Mouse (Mus musculus) embryo, embryonic 10.5 days (tissue): ENCODE measurements at regions not wholly inside any gene's neighbourhood (a gene's known extent, or its start where the extent isn't known, plus 50 kb on each side); places are given as distances from the start of the nearest gene placed in this dataset.
A peak's percentile ranks its signal among the peaks of the same experiment; 100 is the strongest.
"Not testable (repeated sequence)": the region's sequence is repeated elsewhere in the genome, so short reads cannot be mapped to it uniquely, and the experiment has no call there.

Experiments used
- DNase-seq: peaks from one replicate; pipeline ENCODE4 v3.0.0-alpha.2; 2015; ENCODE audit warnings: low spot score

DNA sequence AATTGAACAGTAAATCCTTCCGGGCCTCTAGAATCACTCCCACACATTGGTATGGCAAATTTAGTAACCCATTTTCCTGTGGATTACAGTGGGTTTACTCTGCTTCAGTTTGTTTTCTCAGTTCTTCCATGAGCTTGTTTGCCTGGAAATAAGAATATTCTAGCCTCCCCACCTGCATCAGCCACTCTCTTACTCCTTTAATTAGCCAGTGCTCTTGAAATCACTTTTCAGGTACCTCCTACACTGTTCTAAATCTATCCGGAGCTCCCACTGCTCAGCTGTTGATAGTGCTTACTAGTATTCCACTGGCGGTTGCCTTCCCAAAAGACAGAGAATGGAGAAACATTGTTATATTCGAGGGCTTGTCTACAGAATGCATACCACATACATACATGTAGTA, 167.1 kb downstream of the Htr7 start:
- DNase-seq: no peak

- DNase-seq: no peak
Measured at GRCm38 (mm10) chr19:35886270-35886669, 171.0 kb downstream of the Htr7 start.

GRCm38 (mm10) chr19:35881810-35882485, 175.4 kb downstream of the Htr7 start:
- DNase-seq: no peak

- no peak for DNase-seq
Measured at GRCm38 (mm10) chr19:35875464-35875863, 181.8 kb downstream of the Htr7 start.

- no peak for DNase-seq
Measured at GRCm38 (mm10) chr19:35870720-35871119, 186.6 kb downstream of the Htr7 start.

GRCm38 (mm10) chr19:35868543-35868942, 188.8 kb downstream of the Htr7 start:
- DNase-seq: no peak

- DNase-seq: no peak
Measured at GRCm38 (mm10) chr19:35863049-35863448, 194.3 kb downstream of the Htr7 start.

DNA sequence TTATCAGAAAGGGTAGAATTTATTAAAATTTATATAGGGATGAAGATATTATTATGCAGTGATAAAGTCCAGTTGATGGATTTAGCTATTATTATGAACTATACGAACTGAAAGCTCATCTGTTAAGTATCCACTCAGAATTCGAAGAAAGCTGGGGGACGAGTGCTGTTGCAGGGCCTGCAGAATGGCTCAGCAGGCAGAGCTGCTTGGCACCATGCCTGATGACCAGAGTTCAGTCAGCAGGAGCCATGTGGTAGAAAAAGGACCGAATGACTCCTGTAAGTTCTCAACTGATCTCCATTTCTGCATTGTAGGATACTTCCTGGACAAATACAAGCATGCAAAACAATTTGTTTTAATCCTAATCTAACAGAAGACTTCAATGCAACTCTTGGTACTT, 195.9 kb downstream of the Htr7 start:
- DNase-seq: no peak

- peak; percentile 68 for DNase-seq
Measured at GRCm38 (mm10) chr19:35832992-35833391, 224.3 kb downstream of the Htr7 start.

GRCm38 (mm10) chr19:35826074-35826473, 231.2 kb downstream of the Htr7 start:
- no peak for DNase-seq

GRCm38 (mm10) chr19:35819626-35820025, 237.7 kb downstream of the Htr7 start:
- DNase-seq: no peak

DNA sequence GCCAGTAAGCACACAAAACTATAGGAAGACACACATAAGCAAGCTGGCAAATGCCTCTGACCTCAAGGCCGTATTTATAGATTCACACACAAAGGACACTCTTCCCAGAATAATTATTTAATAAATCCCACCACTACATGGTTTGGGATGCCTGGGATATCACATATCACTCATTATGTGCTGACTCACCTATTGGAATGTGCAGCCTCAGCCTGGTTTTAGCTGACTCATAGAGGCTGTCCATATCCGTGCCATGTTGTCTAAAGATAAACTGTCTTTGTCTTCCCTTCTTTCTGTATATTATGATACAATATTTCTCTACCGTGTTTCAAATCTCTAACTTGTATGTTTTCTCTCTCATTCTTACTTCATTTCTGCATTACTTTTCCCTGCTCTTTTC, 262.6 kb downstream of the Htr7 start:
- DNase-seq: no peak

- no peak for DNase-seq
Measured at GRCm38 (mm10) chr19:35787246-35788021, 269.9 kb downstream of the Htr7 start.

DNA sequence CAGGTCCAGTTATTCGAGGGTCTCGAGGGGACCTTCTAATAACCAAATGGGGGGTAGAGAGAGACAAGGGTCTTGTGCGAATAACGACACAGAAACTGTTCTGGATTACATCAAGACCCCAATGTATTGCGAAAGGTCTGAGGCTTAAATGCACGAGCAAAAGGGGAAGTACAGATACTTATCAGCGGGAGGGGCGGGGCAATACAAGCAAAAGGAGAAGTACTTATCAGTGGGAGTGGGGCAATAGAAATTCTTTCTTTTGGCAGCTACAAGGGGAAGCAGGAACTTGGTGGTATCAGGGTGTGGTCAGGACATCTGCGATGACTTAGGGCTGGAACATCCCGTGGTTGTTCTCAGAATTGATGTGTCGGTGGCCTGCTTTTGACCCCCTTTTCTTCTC, 295.6 kb downstream of the Htr7 start:
- DNase-seq: not testable (repeated sequence)

GRCm38 (mm10) chr19:35759701-35760100, 297.6 kb downstream of the Htr7 start:
- no peak for DNase-seq

DNA sequence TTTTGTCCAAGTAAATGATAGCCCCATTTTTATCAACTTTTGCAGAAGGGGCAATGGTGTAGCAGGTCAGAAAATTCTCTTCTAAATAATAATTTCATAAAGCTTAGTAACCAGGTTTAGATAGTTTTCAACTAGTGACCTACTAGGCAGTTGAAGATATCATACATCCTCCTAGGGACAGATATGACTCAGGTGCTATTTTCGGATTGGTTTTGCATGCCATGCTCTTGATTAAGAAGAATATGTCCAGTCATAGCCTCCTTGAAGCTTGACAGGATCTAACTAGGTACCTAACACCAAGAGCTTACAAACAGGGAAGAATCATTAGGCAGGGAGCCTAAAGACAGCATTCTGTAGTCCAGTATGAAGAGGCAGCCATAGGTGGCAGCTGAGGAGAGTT, 301.8 kb downstream of the Htr7 start:
- no peak for DNase-seq

DNA sequence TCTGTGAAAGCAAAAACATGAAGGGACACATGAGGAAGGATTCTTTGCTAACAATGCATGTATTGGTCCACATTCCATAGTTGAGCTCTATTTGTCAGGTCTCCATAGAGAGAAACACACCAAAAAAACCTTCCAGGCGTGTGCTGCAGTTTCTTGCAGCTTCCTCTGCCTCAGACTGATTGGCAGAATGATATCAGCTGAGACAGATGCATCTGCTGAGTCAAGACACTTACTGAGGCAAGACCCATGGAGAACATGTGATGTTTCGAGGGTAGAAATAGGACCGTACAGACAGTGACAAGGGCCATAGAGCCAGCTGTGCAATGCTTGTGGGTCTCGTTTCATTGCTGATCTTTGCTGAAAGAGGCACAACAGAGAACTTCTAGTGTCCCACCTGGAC, 321.6 kb downstream of the Htr7 start:
- DNase-seq: no peak

- DNase-seq: no peak
Measured at GRCm38 (mm10) chr19:35728436-35729060, 328.8 kb downstream of the Htr7 start.
